Mouse (Mus musculus) stomach, embryonic 14.5 days (tissue): ENCODE data around the gene Nrg3. TPM values are rescaled to one million over a fixed set of nuclear protein-coding genes. Genes with fewer than 3 reads are reported as not detected.

Experiments used
- ATAC-seq: fragments of 200-750 bp; cut with Nextera tagmentation; 2 replicates; pipeline ENCODE4 v1.8.0; 2017; ENCODE audit warnings: low read depth, moderate TSS enrichment; ENCODE audit not compliant: insufficient number of reproducible peaks, insufficient read depth, low FRiP score
- H3K27ac ChIP-seq: fragments of 300-500 bp; sonication (generic); 2 replicates; pipeline ENCODE4 v1.5.1; 2014; ENCODE audit warnings: mild to moderate bottlenecking, low read length, moderate library complexity, mixed read lengths
- H3K27me3 ChIP-seq: fragments of 300-500 bp; sonication (generic); 2 replicates; pipeline ENCODE4 v1.6.1; 2014; ENCODE audit warnings: low read length, control low read depth, mixed read lengths; ENCODE audit not compliant: control insufficient read depth, insufficient read depth
- H3K36me3 ChIP-seq: fragments of 300-500 bp; sonication (generic); 2 replicates; pipeline ENCODE4 v1.6.1; 2014; ENCODE audit warnings: mild to moderate bottlenecking, control low read depth, low read length, moderate library complexity, mixed read lengths; ENCODE audit not compliant: control insufficient read depth, insufficient read depth
- H3K4me1 ChIP-seq: fragments of 300-500 bp; sonication (generic); 2 replicates; pipeline ENCODE4 v1.6.1; 2014; ENCODE audit warnings: low read length, control low read depth, mixed read lengths; ENCODE audit not compliant: control insufficient read depth, insufficient read depth
- H3K4me2 ChIP-seq: fragments of 300-500 bp; sonication (generic); replicated peaks from 2 replicates; pipeline ENCODE4 v1.6.1; 2014; ENCODE audit warnings: low read depth, low read length, control low read depth
- H3K4me3 ChIP-seq: fragments of 300-500 bp; sonication (generic); 2 replicates; pipeline ENCODE4 v1.5.1; 2014; ENCODE audit warnings: low read depth, low read length, control low read depth
- H3K9ac ChIP-seq: fragments of 300-500 bp; sonication (generic); replicated peaks from 2 replicates; pipeline ENCODE4 v1.6.1; 2014; ENCODE audit warnings: low read depth, mild to moderate bottlenecking, control low read depth, low read length, moderate library complexity, mixed read lengths
- H3K9me3 ChIP-seq: fragments of 300-500 bp; sonication (generic); 2 replicates; pipeline ENCODE4 v1.6.1; 2016; ENCODE audit warnings: low read depth, low read length, control low read depth; ENCODE audit not compliant: control insufficient read depth
- WGBS: fragments of 180-500 bp; shearing (Covaris S2); extraction: QIAGEN DNeasy Blood & Tissue Kit; methylation state at CpG from one replicate; pipeline ENCODE4 v1.1.7; 2014; 5-methylcytosine and 5-hydroxymethylcytosine counted together
- polyA plus RNA-seq: library from polyadenylated mRNA; unstranded; fragments of >200 nt; fragmentation: Nextera tagmentation; extraction: Ambion mirVana; gene quantifications from 2 replicates; pipeline ENCODE4 v1.2.1, GENCODE M21; 2014

Nrg3 gene
- polyA plus RNA-seq, 1 experiment from 2014 or later, result 1.1 TPM

- no peak overlapping the region for H3K4me3 ChIP-seq
- no peaks in the 10 kb centered on the region for H3K36me3 ChIP-seq
- no peak overlapping the region for H3K4me2 ChIP-seq
- no peak overlapping the region for H3K27ac ChIP-seq
- ATAC-seq, result no peak
- H3K9ac ChIP-seq, result no peak overlapping the region
- H3K9me3 ChIP-seq, result no peaks in the 10 kb centered on the region
- 71% methylated on average over 1 of the region's 1 CpGs for WGBS
- no peaks in the 10 kb centered on the region for H3K4me1 ChIP-seq
- H3K27me3 ChIP-seq, result no peaks in the 10 kb centered on the region
These were observed 207.8 kb downstream of the Nrg3 start for GRCm38 (mm10) chr14:39265121-39265520.

- no peaks in the 10 kb centered on the region for H3K27me3 ChIP-seq
- no peak for ATAC-seq
- no peaks in the 10 kb centered on the region for H3K9me3 ChIP-seq
- no peaks in the 10 kb centered on the region for H3K4me1 ChIP-seq
- no peak overlapping the region for H3K4me2 ChIP-seq
- no peak overlapping the region for H3K9ac ChIP-seq
- WGBS, result 88% methylated on average over 4 of the region's 4 CpGs
- no peak overlapping the region for H3K27ac ChIP-seq
- no peak overlapping the region for H3K4me3 ChIP-seq
- no peaks in the 10 kb centered on the region for H3K36me3 ChIP-seq
These were observed 208.5 kb downstream of the Nrg3 start for GRCm38 (mm10) chr14:39264422-39264821.

- H3K9ac ChIP-seq, result no peak overlapping the region
- 52% methylated on average over 1 of the region's 1 CpGs for WGBS
These were observed 211.9 kb downstream of the Nrg3 start for GRCm38 (mm10) chr14:39261016-39261415.

GRCm38 (mm10) chr14:39255391-39255790 is 217.5 kb downstream of the Nrg3 start:
- Histone ChIP-seq H3K9ac (no peak overlapping the region), H3K4me3 (no peak overlapping the region), H3K9me3 (no peaks in the 10 kb centered on the region), H3K4me1 (no peaks in the 10 kb centered on the region), H3K27me3 (no peaks in the 10 kb centered on the region), H3K27ac (no peak overlapping the region), H3K4me2 (no peak overlapping the region), H3K36me3 (no peaks in the 10 kb centered on the region)
- WGBS, result 62% methylated on average over 1 of the region's 1 CpGs
- ATAC-seq, result no peak

More at GRCm38 (mm10) chr14:39261016-39261415, 211.9 kb downstream of the Nrg3 start:
- ATAC-seq, result no peak
- H3K4me3 ChIP-seq, result no peak overlapping the region
- H3K4me1 ChIP-seq, result no peaks in the 10 kb centered on the region
- H3K27ac ChIP-seq, result no peak overlapping the region
- no peaks in the 10 kb centered on the region for H3K9me3 ChIP-seq
- no peaks in the 10 kb centered on the region for H3K27me3 ChIP-seq
- no peaks in the 10 kb centered on the region for H3K36me3 ChIP-seq
- H3K4me2 ChIP-seq, result no peak overlapping the region

- no peak for ATAC-seq
- WGBS, result 65% methylated on average over 2 of the region's 2 CpGs
- H3K9me3 ChIP-seq, result no peaks in the 10 kb centered on the region
- H3K4me1 ChIP-seq, result no peaks in the 10 kb centered on the region
- no peaks in the 10 kb centered on the region for H3K36me3 ChIP-seq
- H3K4me3 ChIP-seq, result no peak overlapping the region
- H3K27ac ChIP-seq, result no peak overlapping the region
- no peaks in the 10 kb centered on the region for H3K27me3 ChIP-seq
- no peak overlapping the region for H3K4me2 ChIP-seq
- H3K9ac ChIP-seq, result no peak overlapping the region
These were observed 232.6 kb downstream of the Nrg3 start for GRCm38 (mm10) chr14:39240267-39240666.

GRCm38 (mm10) chr14:39211472-39211871 is 261.4 kb downstream of the Nrg3 start:
- no peaks in the 10 kb centered on the region for H3K9me3 ChIP-seq
- H3K9ac ChIP-seq, result no peak overlapping the region
- no peaks in the 10 kb centered on the region for H3K4me1 ChIP-seq
- H3K4me3 ChIP-seq, result no peak overlapping the region
- no peaks in the 10 kb centered on the region for H3K36me3 ChIP-seq
- H3K27me3 ChIP-seq, result no peaks in the 10 kb centered on the region
- WGBS, result 47% methylated on average over 1 of the region's 1 CpGs
- no peak overlapping the region for H3K4me2 ChIP-seq
- ATAC-seq, result no peak
- no peak overlapping the region for H3K27ac ChIP-seq

GRCm38 (mm10) chr14:39191946-39192345 is 280.9 kb downstream of the Nrg3 start:
- no peak overlapping the region for H3K4me3 ChIP-seq
- 75% methylated on average over 5 of the region's 5 CpGs for whole genome bisulfite sequencing

GRCm38 (mm10) chr14:39173709-39174108 is 299.2 kb downstream of the Nrg3 start:
- H3K4me3 ChIP-seq, result no peak overlapping the region
- no peak overlapping the region for H3K4me2 ChIP-seq
- no peak overlapping the region for H3K9ac ChIP-seq
- H3K4me1 ChIP-seq, result no peaks in the 10 kb centered on the region
- H3K27ac ChIP-seq, result no peak overlapping the region
- H3K27me3 ChIP-seq, result no peaks in the 10 kb centered on the region
- ATAC-seq, result no peak
- H3K9me3 ChIP-seq, result no peaks in the 10 kb centered on the region
- 55% methylated on average over 2 of the region's 2 CpGs for WGBS
- no peaks in the 10 kb centered on the region for H3K36me3 ChIP-seq

More at GRCm38 (mm10) chr14:39191946-39192345, 280.9 kb downstream of the Nrg3 start:
- Histone ChIP-seq H3K27me3 (no peaks in the 10 kb centered on the region), H3K9me3 (no peaks in the 10 kb centered on the region), H3K4me1 (no peaks in the 10 kb centered on the region), H3K36me3 (no peaks in the 10 kb centered on the region), H3K27ac (no peak overlapping the region), H3K9ac (no peak overlapping the region), H3K4me2 (no peak overlapping the region)
- ATAC-seq, result no peak

- Histone ChIP-seq H3K27me3 (no peaks in the 10 kb centered on the region), H3K9me3 (no peaks in the 10 kb centered on the region), H3K27ac (no peak overlapping the region), H3K36me3 (no peaks in the 10 kb centered on the region), H3K4me3 (no peak overlapping the region), H3K4me2 (no peak overlapping the region), H3K4me1 (no peaks in the 10 kb centered on the region), H3K9ac (no peak overlapping the region)
- ATAC-seq, result no peak
- WGBS, result 62% methylated on average over 3 of the region's 3 CpGs
These were observed 312.7 kb downstream of the Nrg3 start for GRCm38 (mm10) chr14:39160140-39160539.
